Mouse (Mus musculus) liver, adult 2 months (tissue): ENCODE data around the gene Nxn. TPM values are rescaled to one million over a fixed set of nuclear protein-coding genes. Genes with fewer than 3 reads are reported as not detected.
"Not testable (repeated sequence)": the region's sequence is repeated elsewhere in the genome, so short reads cannot be mapped to it uniquely, and the experiment has no call there.

ENCODE experiments used
- DNase-seq: peaks from one replicate; pipeline ENCODE4 v3.0.0-alpha.2; 2011; ENCODE audit warnings: low read depth, low spot score; ENCODE audit errors: extremely low read depth
- H3K27ac ChIP-seq: fragments of 200-500 bp; replicated peaks from 2 replicates; pipeline ENCODE4 v1.5.1; 2012; ENCODE audit warnings: low read depth, mild to moderate bottlenecking, control low read depth, inconsistent platforms, low read length; ENCODE audit not compliant: insufficient read depth
- H3K27me3 ChIP-seq: fragments of 200-500 bp; 2 replicates; pipeline ENCODE4 v1.6.1; 2012; ENCODE audit warnings: mild to moderate bottlenecking, moderate library complexity, low read length, inconsistent platforms; ENCODE audit not compliant: control insufficient read depth, insufficient read depth
- H3K36me3 ChIP-seq: fragments of 200-500 bp; 2 replicates; pipeline ENCODE4 v1.6.1; 2012; ENCODE audit warnings: low read length, inconsistent platforms; ENCODE audit not compliant: control insufficient read depth, insufficient read depth
- H3K4me1 ChIP-seq: fragments of 200-500 bp; 2 replicates; pipeline ENCODE4 v1.6.1; 2011; ENCODE audit warnings: low read length; ENCODE audit not compliant: control insufficient read depth, insufficient read depth
- H3K4me3 ChIP-seq: fragments of 200-500 bp; 2 replicates; pipeline ENCODE4 v1.5.1; 2011; ENCODE audit warnings: low read depth, mild to moderate bottlenecking, control low read depth, low read length, moderate library complexity; ENCODE audit not compliant: insufficient read depth
- H3K79me2 ChIP-seq: fragments of 200-500 bp; 2 replicates; pipeline ENCODE4 v1.6.1; 2012; ENCODE audit warnings: inconsistent platforms, mild to moderate bottlenecking, low read length, moderate library complexity; ENCODE audit not compliant: control insufficient read depth, insufficient read depth
- H3K9ac ChIP-seq: fragments of 200-500 bp; 2 replicates; pipeline ENCODE4 v1.6.1; 2012; ENCODE audit warnings: low read depth, mild to moderate bottlenecking, control low read depth, inconsistent platforms, low read length
- CTCF ChIP-seq: fragments of 200-500 bp; IDR thresholded peaks from 2 replicates; pipeline ENCODE4 v1.5.1; 2011; ENCODE audit warnings: low read depth, low read length, control low read depth
- POLR2A ChIP-seq: fragments of 200-500 bp; IDR thresholded peaks from 2 replicates; pipeline ENCODE4 v1.6.1; 2011; ENCODE audit warnings: low read length, control low read depth; ENCODE audit not compliant: insufficient read depth; ENCODE audit errors: extremely low read depth
- WGBS: fragments of 180-500 bp; shearing (Covaris S2); methylation state at CpG from one replicate; pipeline ENCODE4 v1.1.7; 2018; 5-methylcytosine and 5-hydroxymethylcytosine counted together
- polyA plus RNA-seq: library from polyadenylated mRNA; depleted of rRNA; stranded (reverse); fragments of >200 nt; gene quantifications from 2 replicates; pipeline ENCODE4 v1.2.3, GENCODE M21; 2012
- total RNA-seq: library from RNA; depleted of rRNA; stranded (reverse); fragments of >200 nt; gene quantifications from 2 replicates; pipeline ENCODE4 v1.2.3, GENCODE M21; 2014

The Nxn gene
- total and polyA plus RNA-seq, 2 experiments = 1.0 to 1.6 TPM

GRCm38 (mm10) chr11:76217390-76217800 is 181.5 kb downstream of the Nxn start, which contains the start of the genes Dbil5 and Gemin4:
Gene Dbil5, plus strand, starts transcription at chr11:76217608.
Gene Gemin4, minus strand, starts transcription at chr11:76217664.
- no peaks in the 10 kb centered on the region for H3K27me3 ChIP-seq
- H3K4me1 ChIP-seq = 0 out of 2 replicates have a peak, but pooled peaks cover 4% of the 10 kb centered on the region
- H3K4me3 ChIP-seq = peak within 1 kb of the TSS; percentile 78
- TF ChIP-seq POLR2A (peak; percentile 51), CTCF (peak; percentile 99)
- DNase-seq = peak; percentile 91
- no peaks in the 10 kb centered on the region for H3K79me2 ChIP-seq
- WGBS = 0% methylated on average over 35 of the region's 35 CpGs
- H3K27ac ChIP-seq = peak within 1 kb of the TSS; percentile 64
- peak within 1 kb of the TSS; percentile 82 for H3K9ac ChIP-seq
- H3K36me3 ChIP-seq = peaks cover 11% of the 10 kb centered on the region

- no peaks in the 10 kb centered on the region for H3K27me3 ChIP-seq
- 0 out of 2 replicates have a peak, but pooled peaks cover 4% of the 10 kb centered on the region for H3K4me1 ChIP-seq
- peak overlapping the region; percentile 82 for H3K9ac ChIP-seq
- TF ChIP-seq CTCF (no peak), POLR2A (no peak)
- peak overlapping the region; percentile 64 for H3K27ac ChIP-seq
- H3K36me3 ChIP-seq = peaks cover 7% of the 10 kb centered on the region
- H3K4me3 ChIP-seq = peak overlapping the region; percentile 78
- peak; percentile 68 for DNase-seq
- H3K79me2 ChIP-seq = no peaks in the 10 kb centered on the region
- 1% methylated on average over 33 of the region's 33 CpGs for WGBS
Measured at GRCm38 (mm10) chr11:76216681-76217389, 182.1 kb downstream of the Nxn start.

DNA sequence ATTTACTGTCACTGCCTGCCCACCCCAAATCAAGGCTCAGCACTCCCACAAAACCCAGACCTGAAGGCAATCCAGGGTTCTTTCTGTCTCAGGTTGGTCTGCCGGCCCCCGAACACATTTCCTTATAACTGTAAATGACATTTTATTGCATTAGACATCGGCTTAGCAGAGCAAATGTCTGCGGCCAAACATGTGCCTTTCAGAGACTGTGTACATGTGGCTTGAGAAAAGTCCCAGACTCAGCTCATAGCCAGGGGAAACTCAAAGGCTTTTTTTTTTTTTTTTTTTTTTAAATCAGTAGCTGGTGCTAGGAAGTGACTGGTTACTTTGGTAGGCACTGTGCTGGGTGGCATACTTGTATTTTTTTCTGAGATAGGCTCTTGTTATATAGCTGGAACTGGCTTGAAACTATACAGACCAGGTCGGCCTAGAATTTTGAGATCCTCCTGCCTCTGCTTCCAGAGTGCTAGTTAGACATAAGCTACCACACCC is 182.8 kb downstream of the Nxn start:
- 0 out of 2 replicates have a peak, but pooled peaks cover 4% of the 10 kb centered on the region for H3K4me1 ChIP-seq
- no peak overlapping the region for H3K4me3 ChIP-seq
- WGBS = 97% methylated on average over 5 of the region's 5 CpGs
- no peaks in the 10 kb centered on the region for H3K79me2 ChIP-seq
- TF ChIP-seq CTCF (no peak), POLR2A (no peak)
- H3K27ac ChIP-seq = no peak overlapping the region
- peaks cover 3% of the 10 kb centered on the region for H3K36me3 ChIP-seq
- no peaks in the 10 kb centered on the region for H3K27me3 ChIP-seq
- no peak for DNase-seq
- H3K9ac ChIP-seq = no peak overlapping the region

GRCm38 (mm10) chr11:76215011-76215410 is 183.9 kb downstream of the Nxn start:
- no peak for DNase-seq
- no peak overlapping the region for H3K9ac ChIP-seq
- no peaks in the 10 kb centered on the region for H3K27me3 ChIP-seq
- WGBS = 64% methylated on average over 2 of the region's 2 CpGs
- H3K27ac ChIP-seq = no peak overlapping the region
- TF ChIP-seq CTCF (no peak), POLR2A (no peak)
- H3K4me3 ChIP-seq = no peak overlapping the region
- H3K4me1 ChIP-seq = 0 out of 2 replicates have a peak, but pooled peaks cover 4% of the 10 kb centered on the region
- H3K79me2 ChIP-seq = no peaks in the 10 kb centered on the region
- no peaks in the 10 kb centered on the region for H3K36me3 ChIP-seq

DNA sequence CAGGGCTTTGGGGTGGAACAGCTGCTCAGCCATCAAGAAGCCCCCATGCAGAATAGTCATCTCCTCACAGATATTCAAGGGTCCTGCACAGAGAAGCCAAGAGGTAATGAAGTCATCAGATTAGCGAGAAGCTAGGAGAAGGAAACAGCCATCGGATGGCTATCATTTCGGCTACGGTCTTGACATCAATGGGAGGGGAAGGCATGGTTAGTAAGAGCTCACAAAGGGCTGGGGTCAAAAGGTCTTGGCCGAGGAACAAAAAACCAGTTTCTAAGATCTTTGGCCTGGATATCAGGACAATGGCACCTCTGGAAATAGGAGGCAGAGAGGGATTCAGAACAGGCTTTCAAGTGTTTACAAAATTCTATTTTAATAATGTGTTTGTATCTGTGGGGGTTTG is 185.1 kb downstream of the Nxn start:
- 92% methylated on average over 5 of the region's 5 CpGs for WGBS
- Histone ChIP-seq H3K4me3 (no peak overlapping the region), H3K36me3 (no peaks in the 10 kb centered on the region), H3K27ac (no peak overlapping the region), H3K4me1 (0 out of 2 replicates have a peak, but pooled peaks cover 4% of the 10 kb centered on the region), H3K79me2 (no peaks in the 10 kb centered on the region), H3K27me3 (no peaks in the 10 kb centered on the region), H3K9ac (no peak overlapping the region)
- TF ChIP-seq POLR2A (no peak), CTCF (no peak)
- DNase-seq = no peak

GRCm38 (mm10) chr11:76211595-76211994 is 187.3 kb downstream of the Nxn start:
- 86% methylated on average over 5 of the region's 6 CpGs for WGBS
- not testable (repeated sequence) for H3K27ac ChIP-seq, H3K4me1 ChIP-seq, H3K36me3 ChIP-seq, H3K9ac ChIP-seq, H3K27me3 ChIP-seq, H3K79me2 ChIP-seq, H3K4me3 ChIP-seq, DNase-seq
